Mouse (Mus musculus) heart, embryonic 11.5 days (tissue): ENCODE results near the gene Daam1. TPM values are rescaled to one million over a fixed set of nuclear protein-coding genes. Genes with fewer than 3 reads are reported as not detected.

ENCODE experiments used
- ATAC-seq: fragments of 200-750 bp; cut with Nextera tagmentation; replicated peaks from 2 replicates; pipeline ENCODE4 v1.8.0; 2017; ENCODE audit warnings: moderate library complexity; ENCODE audit not compliant: insufficient number of reproducible peaks, low FRiP score, low TSS enrichment
- H3K27ac ChIP-seq: fragments of 300-500 bp; sonication (generic); 2 replicates; pipeline ENCODE4 v1.5.1; 2014; ENCODE audit warnings: mild to moderate bottlenecking, low read depth, low read length
- H3K27me3 ChIP-seq: fragments of 300-500 bp; sonication (generic); 2 replicates; pipeline ENCODE4 v1.6.1; 2014; ENCODE audit warnings: mild to moderate bottlenecking, low read length, mixed read lengths; ENCODE audit not compliant: control insufficient read depth, insufficient read depth
- H3K36me3 ChIP-seq: fragments of 300-500 bp; sonication (generic); 2 replicates; pipeline ENCODE4 v1.6.1; 2014; ENCODE audit warnings: mild to moderate bottlenecking, low read length, moderate library complexity, mixed read lengths; ENCODE audit not compliant: control insufficient read depth, insufficient read depth
- H3K4me1 ChIP-seq: fragments of 300-500 bp; sonication (generic); 2 replicates; pipeline ENCODE4 v1.6.1; 2014; ENCODE audit warnings: low read length; ENCODE audit not compliant: control insufficient read depth, insufficient read depth
- H3K4me2 ChIP-seq: fragments of 300-500 bp; sonication (generic); 2 replicates; pipeline ENCODE4 v1.6.1; 2014; ENCODE audit warnings: mild to moderate bottlenecking, moderate library complexity
- H3K4me3 ChIP-seq: fragments of 300-500 bp; sonication (generic); 2 replicates; pipeline ENCODE4 v1.5.1; 2014; ENCODE audit warnings: low read depth, low read length
- H3K9ac ChIP-seq: fragments of 300-500 bp; sonication (generic); 2 replicates; pipeline ENCODE4 v1.6.1; 2014; ENCODE audit warnings: mild to moderate bottlenecking, low read depth, low read length, moderate library complexity
- H3K9me3 ChIP-seq: fragments of 300-500 bp; sonication (generic); replicated peaks from 2 replicates; pipeline ENCODE4 v1.6.1; 2016; ENCODE audit warnings: low read length; ENCODE audit not compliant: control insufficient read depth
- WGBS: fragments of 180-500 bp; shearing (Covaris S2); extraction: QIAGEN DNeasy Blood & Tissue Kit; methylation state at CpG from one replicate; pipeline ENCODE4 v1.1.7; 2014; ENCODE audit not compliant: insufficient replicate concordance; 5-methylcytosine and 5-hydroxymethylcytosine counted together
- polyA plus RNA-seq: library from polyadenylated mRNA; unstranded; fragments of >200 nt; fragmentation: Nextera tagmentation; extraction: Ambion mirVana; gene quantifications from 2 replicates; pipeline ENCODE4 v1.2.1, GENCODE M21; 2014

The Daam1 gene
- polyA plus RNA-seq, 1 experiment from 2014 or later = 33.0 TPM

- H3K27ac ChIP-seq = no peak overlapping the region
- no peaks in the 10 kb centered on the region for H3K27me3 ChIP-seq
- H3K36me3 ChIP-seq = no peaks in the 10 kb centered on the region
- H3K4me1 ChIP-seq = no peaks in the 10 kb centered on the region; the same call in 1 of the 2 replicates
- H3K9ac ChIP-seq = no peak overlapping the region
- WGBS = 82% methylated on average over 8 of the region's 8 CpGs
- no peak overlapping the region for H3K4me3 ChIP-seq
- H3K9me3 ChIP-seq = no peaks in the 10 kb centered on the region
- no peak for ATAC-seq
- no peak overlapping the region for H3K4me2 ChIP-seq
Measured at GRCm38 (mm10) chr12:71821743-71822142, 9.1 kb upstream of the Daam1 start.

DNA sequence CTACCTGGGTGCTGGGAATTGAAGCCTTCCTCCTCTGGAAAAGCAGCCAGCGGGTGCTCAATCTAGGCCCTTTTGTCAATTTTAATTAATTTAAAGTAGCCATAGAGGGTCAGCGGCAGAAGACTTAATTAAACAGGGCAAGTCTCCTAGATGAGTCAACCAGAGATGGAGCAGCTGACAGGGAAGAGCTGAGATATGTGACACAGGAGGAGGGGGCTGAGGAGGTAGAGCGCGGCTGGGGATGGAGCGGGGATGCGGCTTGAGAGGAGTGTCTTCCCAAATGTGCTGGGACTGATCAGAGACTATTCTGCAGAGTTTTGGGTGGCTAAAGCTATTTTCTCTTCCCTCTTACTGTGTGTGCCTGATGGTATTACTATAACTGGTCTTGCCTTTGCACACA lies 6.0 kb upstream of the Daam1 start:
- Histone ChIP-seq H3K4me2 (no peak overlapping the region), H3K4me3 (no peak overlapping the region), H3K27me3 (no peaks in the 10 kb centered on the region), H3K4me1 (peaks cover 3% of the 10 kb centered on the region; the same call in 1 of the 2 replicates), H3K27ac (no peak overlapping the region), H3K36me3 (no peaks in the 10 kb centered on the region), H3K9me3 (no peaks in the 10 kb centered on the region), H3K9ac (no peak overlapping the region)
- WGBS = 73% methylated on average over 6 of the region's 6 CpGs
- ATAC-seq = no peak

- Histone ChIP-seq H3K4me2 (peak overlapping the region; percentile 74), H3K9me3 (no peaks in the 10 kb centered on the region), H3K9ac (peak overlapping the region; percentile 77), H3K4me1 (peaks cover 20% of the 10 kb centered on the region), H3K36me3 (no peaks in the 10 kb centered on the region), H3K27me3 (no peaks in the 10 kb centered on the region), H3K27ac (peak overlapping the region; percentile 93), H3K4me3 (peak overlapping the region; percentile 89)
- ATAC-seq = no peak
- WGBS = 9% methylated on average over 10 of the region's 10 CpGs
Measured at GRCm38 (mm10) chr12:71830139-71830538, 739 bp upstream of the Daam1 start.

GRCm38 (mm10) chr12:71831258-71832087 lies 595 bp downstream of the Daam1 start:
- WGBS = under 1% methylated on average over 59 of the region's 59 CpGs

GRCm38 (mm10) chr12:71832225-71832624 lies 1.3 kb downstream of the Daam1 start:
- under 1% methylated on average over 12 of the region's 12 CpGs for WGBS
- Histone ChIP-seq H3K27ac (peak overlapping the region; percentile 93), H3K4me3 (peak overlapping the region; percentile 89), H3K9me3 (no peaks in the 10 kb centered on the region), H3K9ac (peak overlapping the region; percentile 91), H3K27me3 (no peaks in the 10 kb centered on the region), H3K36me3 (no peaks in the 10 kb centered on the region), H3K4me2 (peak overlapping the region; percentile 92), H3K4me1 (peaks cover 39% of the 10 kb centered on the region)
- no peak for ATAC-seq

More at GRCm38 (mm10) chr12:71831258-71832087, 595 bp downstream of the Daam1 start:
- Histone ChIP-seq H3K4me1 (peaks cover 31% of the 10 kb centered on the region), H3K27me3 (no peaks in the 10 kb centered on the region), H3K9ac (peak overlapping the region; percentile 91), H3K27ac (peak overlapping the region; percentile 93), H3K4me2 (peak overlapping the region; percentile 92), H3K4me3 (peak overlapping the region; percentile 89), H3K36me3 (no peaks in the 10 kb centered on the region), H3K9me3 (no peaks in the 10 kb centered on the region)
- ATAC-seq = peak; percentile 22; the same call in 1 of the 2 replicates

DNA sequence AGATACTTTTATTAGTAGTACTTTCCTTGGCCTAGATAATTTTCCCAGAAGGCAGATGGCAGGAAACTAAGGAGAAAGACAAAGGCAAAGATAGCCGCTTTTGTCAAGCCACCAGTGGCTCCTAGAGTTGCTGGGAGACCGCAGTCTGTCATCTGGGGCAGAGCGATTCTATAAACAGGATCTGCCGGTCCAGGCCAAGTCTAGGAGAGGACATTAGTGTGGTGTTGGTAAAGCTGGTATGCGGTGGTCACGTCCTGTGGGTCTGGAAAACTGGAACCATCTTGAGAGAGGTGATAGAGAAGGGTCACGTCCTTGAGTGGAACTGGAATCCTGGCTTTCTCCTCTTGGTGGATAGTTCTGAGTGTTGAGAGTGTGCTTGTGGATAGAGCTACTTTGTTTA lies 3.2 kb downstream of the Daam1 start:
- H3K27me3 ChIP-seq = no peaks in the 10 kb centered on the region
- ATAC-seq = no peak

DNA sequence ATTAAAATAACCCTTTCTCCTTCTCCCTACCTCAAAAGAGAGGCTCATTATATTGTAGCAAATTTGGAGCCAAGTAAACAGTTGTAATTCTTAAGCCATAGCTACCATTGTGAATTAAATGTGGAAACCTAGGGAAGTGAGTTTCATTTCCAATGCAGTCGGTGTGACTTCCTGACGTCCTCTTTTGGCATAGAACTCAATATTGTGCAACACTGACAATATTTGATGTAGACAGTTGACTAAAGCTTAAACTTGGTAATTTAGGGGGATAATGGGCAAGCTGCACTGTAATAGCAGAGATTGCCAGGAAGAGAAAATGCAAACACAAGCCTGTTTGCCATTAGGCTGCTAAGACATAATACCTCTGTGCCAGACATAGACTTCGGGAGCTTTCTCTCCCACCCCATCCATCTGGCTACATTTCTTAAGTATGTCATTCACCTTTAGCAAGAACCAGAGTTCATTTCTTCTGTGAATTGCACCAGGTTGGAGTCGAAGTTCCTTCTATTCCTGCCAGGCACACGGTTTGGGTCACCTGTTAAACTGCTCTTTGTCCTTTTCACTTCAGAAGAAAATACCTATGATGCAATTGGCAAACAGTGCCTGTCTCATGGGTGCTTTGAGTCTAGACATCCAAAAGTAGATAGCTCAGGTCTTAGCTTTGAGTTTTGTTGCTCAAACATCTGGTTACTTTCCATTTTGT lies 5.2 kb downstream of the Daam1 start:
- H3K4me1 ChIP-seq = peaks cover 73% of the 10 kb centered on the region
- 82% methylated on average over 5 of the region's 5 CpGs for WGBS

More for the DNA sequence above, 3.2 kb downstream of the Daam1 start:
- 0 out of 2 replicates have a peak overlapping the region, but pooled peaks have one; percentile 41 for H3K27ac ChIP-seq
- H3K9ac ChIP-seq = no peak overlapping the region
- H3K4me1 ChIP-seq = peaks cover 56% of the 10 kb centered on the region
- WGBS = 33% methylated on average over 7 of the region's 7 CpGs
- H3K4me2 ChIP-seq = peak overlapping the region; percentile 36
- H3K4me3 ChIP-seq = no peak overlapping the region
- no peaks in the 10 kb centered on the region for H3K36me3 ChIP-seq
- H3K9me3 ChIP-seq = no peaks in the 10 kb centered on the region

DNA sequence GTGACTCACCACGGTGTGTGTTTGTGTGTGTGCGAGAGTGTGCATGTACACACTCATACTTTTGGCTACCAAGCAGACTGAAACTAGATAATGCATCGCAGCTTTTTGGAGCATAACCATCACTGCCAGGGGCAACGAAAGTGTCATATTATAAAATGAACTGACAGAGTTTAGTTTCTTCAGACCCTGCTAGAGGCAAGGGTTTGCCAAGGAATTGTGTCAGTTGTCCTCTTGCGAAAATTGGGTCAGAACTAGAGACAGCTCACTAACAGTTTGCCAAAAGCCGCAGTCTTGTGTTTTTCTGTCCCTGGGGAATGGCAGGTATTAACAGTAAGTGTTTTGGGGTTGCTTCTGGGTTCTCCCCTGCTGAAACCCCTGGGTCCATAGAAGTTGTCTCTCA lies 5.9 kb downstream of the Daam1 start:
- no peak overlapping the region for H3K27ac ChIP-seq
- H3K4me2 ChIP-seq = no peak overlapping the region
- 93% methylated on average over 6 of the region's 6 CpGs for WGBS
- H3K4me3 ChIP-seq = no peak overlapping the region
- no peaks in the 10 kb centered on the region for H3K36me3 ChIP-seq
- no peak overlapping the region for H3K9ac ChIP-seq
- ATAC-seq = no peak
- peaks cover 79% of the 10 kb centered on the region for H3K4me1 ChIP-seq
- H3K27me3 ChIP-seq = no peaks in the 10 kb centered on the region
- no peaks in the 10 kb centered on the region for H3K9me3 ChIP-seq

More for the DNA sequence above, 5.2 kb downstream of the Daam1 start:
- H3K9ac ChIP-seq = no peak overlapping the region
- H3K4me3 ChIP-seq = no peak overlapping the region
- ATAC-seq = no peak
- no peaks in the 10 kb centered on the region for H3K36me3 ChIP-seq
- H3K27ac ChIP-seq = no peak overlapping the region
- no peak overlapping the region for H3K4me2 ChIP-seq
- H3K27me3 ChIP-seq = no peaks in the 10 kb centered on the region
- no peaks in the 10 kb centered on the region for H3K9me3 ChIP-seq
